Mouse (Mus musculus): ENCODE data around the gene Gtf2e1. TPM values are rescaled to one million over a fixed set of nuclear protein-coding genes. Genes with fewer than 3 reads are reported as not detected.

Gtf2e1 gene
- total and polyA plus RNA-seq, 3 experiments, result 29.5 to 72.7 (median 56.0) TPM

GRCm38 (mm10) chr16:37486826-37487612 lies 52.6 kb downstream of the Gtf2e1 start:
- H3K36me3 ChIP-seq (replicated peaks in 1 of 2; ENCODE audit: control insufficient read depth in 1 of 2, insufficient read depth in 1 of 2, low read length in 1 of 2), result no peaks in the 10 kb centered on the region
- dilution Hi-C loops (cut with MboI; ENCODE audit: extremely low pct_ligation_motif_present, extremely low pct_unique_long_range_greater_than_20kb, low sequenced_read_pairs) (no loop called here), in situ Hi-C loops (cut with MboI; ENCODE audit: low pct_ligation_motif_present, low pct_unique_long_range_greater_than_20kb, low sequenced_read_pairs) (no loop called here)
- H3K4me2 ChIP-seq (ENCODE audit: insufficient read depth, low read depth, poor library complexity, severe bottlenecking), result no peak overlapping the region
- no peak overlapping the region for H3K4me3 ChIP-seq (replicated peaks in 1 of 3; ENCODE audit: low read depth in 2 of 3, low read length in 2 of 3, poor library complexity in 1 of 3)
- H3K9me3 ChIP-seq (replicated peaks; ENCODE audit: low read length), result no peaks in the 10 kb centered on the region
- H3K27ac ChIP-seq (ENCODE audit: insufficient read depth, low read depth), result no peak overlapping the region
- no peak for TF ChIP-seq SMC3 (IDR thresholded peaks at IDR 0.05; ENCODE audit: low read depth, low read length)
- TF ChIP-seq RAD21 (IDR thresholded peaks at IDR 0.05; ENCODE audit: low read depth, low read length), result no peak
- no peak for TF ChIP-seq ZMIZ1 (IDR thresholded peaks at IDR 0.05; ENCODE audit: low read depth, low read length)
- TF ChIP-seq MXI1 (IDR thresholded peaks at IDR 0.05; ENCODE audit: low read depth, low read length), result no peak
- TF ChIP-seq POLR2AphosphoS2 (IDR thresholded peaks at IDR 0.05; ENCODE audit: low read depth, low read length), result no peak
- TF ChIP-seq UBTF (IDR thresholded peaks at IDR 0.05; ENCODE audit: low read depth, low read length), result no peak
- TF ChIP-seq MAFK (IDR thresholded peaks at IDR 0.05; ENCODE audit: insufficient replicate concordance, low read length), result no peak
- TF ChIP-seq CHD2 (IDR thresholded peaks at IDR 0.05; ENCODE audit: low read length), result no peak
- no peak for TF ChIP-seq TCF12 (IDR thresholded peaks at IDR 0.05; ENCODE audit: low read depth, low read length)
- TF ChIP-seq ZC3H11A (IDR thresholded peaks at IDR 0.05; ENCODE audit: low read depth, low read length), result no peak
- TF ChIP-seq MEF2A (IDR thresholded peaks at IDR 0.05; ENCODE audit: borderline replicate concordance, low read depth, low read length), result no peak
- TF ChIP-seq GABPA (IDR thresholded peaks at IDR 0.05; ENCODE audit: insufficient replicate concordance, low read depth, low read length), result no peak
- no peak for TF ChIP-seq TBP (conservative IDR thresholded peaks at IDR 0.05; ENCODE audit: low read depth, low read length)
- no peak for TF ChIP-seq JUND (conservative IDR thresholded peaks at IDR 0.05; ENCODE audit: low read depth, low read length)
- TF ChIP-seq POLR2A (IDR thresholded peaks at IDR 0.05; ENCODE audit: low read depth, low read length), result no peak
- TF ChIP-seq ETS1 (conservative IDR thresholded peaks at IDR 0.05; ENCODE audit: low read depth, low read length), result no peak
- no peaks in the 10 kb centered on the region for H3K79me2 ChIP-seq (replicated peaks; ENCODE audit: control insufficient read depth, extremely low read depth, insufficient read depth, poor library complexity, severe bottlenecking)
- DNase-seq (ENCODE audit: extremely low read depth), result no peak
- no peak overlapping the region for H3K9ac ChIP-seq (ENCODE audit: insufficient read depth, low read depth)
- H3K4me1 ChIP-seq (ENCODE audit: control insufficient read depth in 1 of 2, insufficient read depth in 2 of 2), result no peaks in the 10 kb centered on the region
- no peaks in the 10 kb centered on the region for H3K27me3 ChIP-seq (replicated peaks)

- H3K27ac ChIP-seq (ENCODE audit: insufficient read depth, low read depth), result no peak overlapping the region
- in situ Hi-C loops (cut with MboI; ENCODE audit: low pct_ligation_motif_present, low pct_unique_long_range_greater_than_20kb, low sequenced_read_pairs) (no loop called here), dilution Hi-C loops (cut with MboI; ENCODE audit: extremely low pct_ligation_motif_present, extremely low pct_unique_long_range_greater_than_20kb, low sequenced_read_pairs) (no loop called here)
- no peaks in the 10 kb centered on the region for H3K79me2 ChIP-seq (replicated peaks; ENCODE audit: control insufficient read depth, extremely low read depth, insufficient read depth, poor library complexity, severe bottlenecking)
- no peaks in the 10 kb centered on the region for H3K36me3 ChIP-seq (replicated peaks in 1 of 2; ENCODE audit: control insufficient read depth in 1 of 2, insufficient read depth in 1 of 2, low read length in 1 of 2)
- TF ChIP-seq SIN3A (IDR thresholded peaks at IDR 0.05; ENCODE audit: low read length) (no peak), MAX (IDR thresholded peaks at IDR 0.05; ENCODE audit: low read length) (no peak), E2F4 (IDR thresholded peaks at IDR 0.05; ENCODE audit: insufficient replicate concordance, low read depth, low read length) (no peak), TCF12 (IDR thresholded peaks at IDR 0.05; ENCODE audit: low read depth, low read length) (no peak), IRF4 (IDR thresholded peaks at IDR 0.05; ENCODE audit: low read depth, low read length) (no peak), MEF2A (IDR thresholded peaks at IDR 0.05; ENCODE audit: borderline replicate concordance, low read depth, low read length) (no peak), PAX5 (IDR thresholded peaks at IDR 0.05; ENCODE audit: low read length) (no peak), ZMIZ1 (IDR thresholded peaks at IDR 0.05; ENCODE audit: low read depth, low read length) (no peak), POLR2A (IDR thresholded peaks at IDR 0.05; ENCODE audit: low read depth, low read length) (no peak), HCFC1 (IDR thresholded peaks at IDR 0.05; ENCODE audit: low read depth, low read length) (no peak), CHD1 (IDR thresholded peaks at IDR 0.05; ENCODE audit: low read depth, low read length) (no peak), KAT2A (IDR thresholded peaks at IDR 0.05; ENCODE audit: insufficient replicate concordance, low read length) (no peak)
- no peak overlapping the region for H3K4me2 ChIP-seq (ENCODE audit: insufficient read depth, low read depth, poor library complexity, severe bottlenecking)
- H3K27me3 ChIP-seq (replicated peaks), result no peaks in the 10 kb centered on the region
- H3K9me3 ChIP-seq (replicated peaks; ENCODE audit: low read length), result no peaks in the 10 kb centered on the region
- no peak overlapping the region for H3K9ac ChIP-seq (ENCODE audit: insufficient read depth, low read depth)
- DNase-seq (ENCODE audit: extremely low read depth), result no peak
- no peaks in the 10 kb centered on the region for H3K4me1 ChIP-seq (ENCODE audit: control insufficient read depth in 1 of 2, insufficient read depth in 2 of 2)
- H3K4me3 ChIP-seq (replicated peaks in 1 of 3; ENCODE audit: low read depth in 2 of 3, low read length in 2 of 3, poor library complexity in 1 of 3), result no peak overlapping the region
Measured at GRCm38 (mm10) chr16:37478311-37479291, 61.0 kb downstream of the Gtf2e1 start.
